Mouse (Mus musculus) cortical plate, adult 2 months (tissue): Measurements from ENCODE around the gene Fkbp2.

Source experiments
- CTCF ChIP-seq: fragments of 200-500 bp; IDR thresholded peaks from 2 replicates; pipeline ENCODE4 v1.5.1; 2011; ENCODE audit warnings: mild to moderate bottlenecking, control low read depth, low read length; ENCODE audit not compliant: insufficient read depth; ENCODE audit errors: extremely low read depth
- POLR2A ChIP-seq: fragments of 200-500 bp; IDR thresholded peaks from 2 replicates; pipeline ENCODE4 v1.6.1; 2011; ENCODE audit warnings: mild to moderate bottlenecking, low read length, control low read depth; ENCODE audit not compliant: insufficient read depth; ENCODE audit errors: extremely low read depth

GRCm38 (mm10) chr19:6995255-6995991 is 15.1 kb upstream of the Fkbp2 start:
- no peak for TF ChIP-seq CTCF
- no peak for TF ChIP-seq POLR2A
